Mouse (Mus musculus) urinary bladder, adult 2 months (tissue): Measurements from ENCODE around the gene Plin4. TPM values are rescaled to one million over a fixed set of nuclear protein-coding genes. Genes with fewer than 3 reads are reported as not detected.
A peak's percentile ranks its signal among the peaks of the same experiment; 100 is the strongest.

Experiments
- DNase-seq: peaks from one replicate; pipeline ENCODE4 v3.0.0; 2022; ENCODE audit warnings: low spot score
- polyA plus RNA-seq: library from polyadenylated mRNA; depleted of rRNA; stranded (reverse); fragments of >200 nt; gene quantifications from 2 replicates; pipeline ENCODE4 v1.2.3, GENCODE M21; 2012; rRNA removed

The Plin4 gene
- 96.9 and 98.3 TPM in 2 replicates for polyA plus RNA-seq

DNA sequence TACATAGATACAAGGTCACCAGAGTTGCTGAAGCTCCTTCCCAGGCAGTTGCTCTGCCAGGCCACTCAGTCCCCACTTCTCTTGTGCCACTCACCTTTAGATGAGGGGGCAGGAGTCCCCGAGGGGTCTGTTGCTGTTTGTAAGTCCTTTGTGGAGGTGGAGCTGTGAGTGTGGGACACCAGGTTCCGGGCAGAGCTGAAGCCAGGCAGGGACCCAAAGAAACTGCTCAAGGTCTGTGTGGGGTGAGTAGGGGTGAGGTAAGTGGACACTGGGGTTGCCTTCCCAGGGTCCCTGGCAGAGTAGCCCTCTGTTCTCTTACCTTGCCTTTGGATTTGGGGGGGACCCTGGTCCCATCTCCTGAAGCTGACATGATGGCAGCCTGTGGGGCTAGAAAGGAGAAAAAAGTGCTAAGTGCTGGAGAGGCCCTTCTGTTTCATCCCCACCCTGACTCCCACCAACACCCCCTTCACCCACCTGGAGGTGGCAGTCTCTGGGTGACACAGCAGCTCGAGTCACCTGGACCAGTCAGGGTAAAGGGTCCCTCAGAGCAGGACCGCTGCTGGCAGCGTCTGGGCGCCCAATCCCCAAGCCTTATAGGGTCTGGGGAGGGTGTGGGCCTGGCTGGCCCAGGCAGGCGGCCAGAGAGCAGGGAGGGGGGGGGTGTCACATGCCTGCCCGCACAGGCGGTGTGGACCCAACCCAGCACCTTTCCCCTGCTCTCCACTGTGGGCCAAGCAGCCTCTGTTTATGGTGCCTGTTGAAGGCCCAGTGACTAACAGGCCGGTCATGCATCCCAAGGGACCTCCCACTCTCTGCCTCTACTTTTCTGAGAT, at the start of gene Plin4:
TSS of gene Plin4 (minus strand) at position 585 of the 833 bp plus-strand sequence.
- peak; percentile 62 for DNase-seq

DNA sequence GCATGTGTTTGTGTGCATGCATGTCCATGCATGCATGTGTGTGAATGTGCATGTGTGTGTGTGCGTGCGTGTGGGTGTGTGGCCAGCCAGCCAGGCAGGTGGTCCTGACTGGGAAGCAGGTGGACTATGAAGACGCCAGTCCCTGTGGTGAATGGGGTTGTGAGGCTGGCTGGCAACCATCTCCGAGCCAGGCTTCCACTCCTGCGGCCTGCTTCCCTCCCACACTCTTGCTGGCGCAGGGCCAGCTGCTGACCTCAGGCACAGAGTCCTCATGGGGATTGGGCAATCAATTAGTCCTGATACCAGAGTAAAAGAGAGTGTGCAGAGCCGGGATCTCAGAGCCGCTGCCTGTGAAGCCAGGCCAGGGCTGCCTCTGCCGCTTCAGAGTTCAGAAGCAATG, 44.0 kb upstream of the Plin4 start:
- DNase-seq = no peak

DNA sequence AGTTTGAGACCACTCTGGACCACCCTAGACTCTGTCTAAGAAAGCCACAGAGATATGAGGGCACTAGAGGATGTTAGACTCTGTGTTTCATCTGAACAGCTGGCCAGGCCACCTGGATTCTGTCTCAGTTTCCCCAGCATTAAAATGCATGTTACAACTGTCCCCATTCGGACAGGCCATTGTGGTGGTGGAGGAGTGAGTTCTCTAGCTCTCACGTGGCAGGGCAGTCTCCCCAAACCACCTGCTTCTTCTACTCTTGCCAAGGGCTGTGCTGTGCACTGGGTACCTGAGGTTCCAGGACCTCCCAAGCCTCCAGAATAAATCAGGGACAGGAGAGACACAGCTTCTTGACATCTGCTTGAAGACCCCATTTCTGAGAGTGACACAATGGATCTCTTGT, 40.3 kb upstream of the Plin4 start:
- DNase-seq = no peak

DNA sequence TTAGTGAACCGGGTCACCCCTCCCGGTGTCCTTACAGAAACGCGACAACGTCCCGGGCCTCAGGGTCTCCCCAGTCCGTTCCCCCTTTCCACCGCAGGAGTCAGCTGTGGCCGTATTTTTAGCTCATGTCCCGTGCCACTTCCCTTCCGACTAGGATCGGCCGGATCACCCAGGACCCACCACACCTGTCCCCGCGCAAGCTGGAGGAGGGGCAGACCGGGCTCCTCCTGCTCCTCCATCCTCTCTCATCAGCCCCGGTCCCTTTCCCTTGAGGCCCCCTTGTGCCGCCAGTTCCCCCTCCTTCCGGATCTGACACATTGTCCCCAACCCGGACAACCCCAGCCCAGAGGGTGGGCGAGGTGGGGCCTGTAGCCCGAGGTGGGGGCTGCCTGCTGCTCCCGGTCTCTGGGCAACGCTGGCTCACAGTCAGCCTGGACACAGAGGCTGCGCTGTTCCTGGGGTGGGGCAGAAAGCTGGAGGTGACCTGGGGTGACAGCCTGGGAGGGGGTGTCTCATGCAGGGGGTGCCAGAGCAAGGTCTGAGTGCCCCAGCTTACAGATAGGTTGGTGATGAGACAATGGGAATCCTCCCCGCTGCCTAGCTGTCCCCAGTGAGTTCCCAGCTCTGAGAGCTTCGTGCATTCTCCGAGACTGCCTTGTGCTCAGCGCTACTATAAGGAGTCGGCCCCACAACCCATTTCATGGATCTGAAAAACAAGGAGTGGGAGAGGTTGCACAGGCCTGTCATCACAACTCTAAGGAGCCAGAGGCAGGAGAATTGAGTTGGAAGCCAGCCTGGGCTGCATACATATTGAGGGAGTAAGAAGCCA, 39.4 kb upstream of the Plin4 start:
- no peak for DNase-seq

DNA sequence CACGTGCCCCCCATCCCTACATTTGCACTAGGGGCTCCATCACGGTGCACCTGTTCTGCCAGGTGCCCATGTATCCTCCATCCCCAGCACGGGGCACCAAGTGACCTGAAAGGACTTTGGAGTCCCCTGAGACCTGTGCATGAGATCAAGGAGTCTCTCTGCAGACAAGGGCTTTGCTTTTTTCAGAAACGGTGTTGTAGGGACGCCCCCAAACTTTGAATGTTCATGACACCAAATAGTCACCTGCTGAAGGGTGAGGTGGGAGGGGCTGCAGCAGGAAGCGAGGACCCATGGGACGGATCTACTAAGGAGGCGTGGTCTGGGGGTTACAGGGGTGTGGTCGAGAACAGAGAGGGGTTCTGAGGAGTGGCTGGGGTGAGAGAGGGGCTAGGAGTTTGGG, 38.7 kb upstream of the Plin4 start:
- no peak for DNase-seq

DNA sequence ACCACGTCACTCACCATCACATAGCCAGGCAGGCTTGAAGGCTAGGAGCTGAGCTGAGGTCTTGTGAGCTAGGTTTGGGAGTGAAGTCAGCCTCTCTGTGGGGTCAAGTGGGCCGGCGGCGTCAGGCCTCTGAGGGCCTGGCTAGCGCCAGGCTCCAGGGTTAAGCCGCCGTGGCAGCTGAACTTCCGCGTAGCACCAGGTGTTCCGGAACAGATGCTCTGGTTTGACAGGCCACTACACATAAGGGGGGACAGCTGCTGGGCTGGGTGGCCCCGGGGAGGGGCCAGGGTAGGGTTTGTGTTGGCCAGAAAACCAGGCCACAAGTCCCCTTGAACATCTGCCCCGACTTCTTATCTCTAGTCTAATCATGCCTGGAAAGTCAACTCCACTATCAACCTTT, 37.8 kb upstream of the Plin4 start:
- no peak for DNase-seq

DNA sequence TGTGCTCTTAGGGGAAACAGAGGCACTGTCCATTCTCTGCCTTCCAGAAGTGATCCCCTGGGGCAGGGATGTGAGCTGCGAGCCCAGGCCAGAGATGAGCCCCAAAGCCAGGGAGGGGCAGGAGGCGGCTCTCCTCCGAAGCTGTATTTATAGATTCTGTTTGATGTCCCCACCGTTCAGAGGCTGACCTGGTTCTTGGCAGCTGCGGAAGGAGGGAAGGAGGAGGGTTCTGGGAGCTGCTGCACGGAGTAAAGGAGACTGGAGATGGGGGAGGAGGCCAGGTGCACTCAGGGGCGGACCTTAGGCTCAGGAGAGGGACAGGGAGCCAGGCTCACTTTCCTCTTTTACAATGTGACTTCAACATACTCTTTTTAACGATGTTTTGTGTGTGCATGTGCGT, 36.5 kb upstream of the Plin4 start:
- no peak for DNase-seq

DNA sequence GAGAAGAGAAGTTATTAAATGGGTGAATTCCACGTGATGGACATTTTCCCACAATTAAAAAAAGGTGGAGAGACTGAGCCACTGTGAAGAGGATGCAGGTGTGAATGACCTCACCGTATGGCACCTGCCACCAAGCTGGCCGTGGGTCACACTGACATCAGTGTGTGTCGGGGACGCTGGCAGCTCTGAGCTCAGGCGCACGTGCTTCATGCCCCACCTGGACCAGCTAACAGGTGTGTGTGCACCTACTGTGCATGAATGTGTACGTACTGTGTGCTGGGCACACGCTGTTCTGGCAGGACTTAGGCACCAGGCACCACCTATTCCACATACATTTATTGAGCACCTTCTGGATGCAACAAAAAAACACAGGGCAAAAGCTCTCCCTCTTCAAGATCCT, 34.9 kb upstream of the Plin4 start:
- DNase-seq = no peak

DNA sequence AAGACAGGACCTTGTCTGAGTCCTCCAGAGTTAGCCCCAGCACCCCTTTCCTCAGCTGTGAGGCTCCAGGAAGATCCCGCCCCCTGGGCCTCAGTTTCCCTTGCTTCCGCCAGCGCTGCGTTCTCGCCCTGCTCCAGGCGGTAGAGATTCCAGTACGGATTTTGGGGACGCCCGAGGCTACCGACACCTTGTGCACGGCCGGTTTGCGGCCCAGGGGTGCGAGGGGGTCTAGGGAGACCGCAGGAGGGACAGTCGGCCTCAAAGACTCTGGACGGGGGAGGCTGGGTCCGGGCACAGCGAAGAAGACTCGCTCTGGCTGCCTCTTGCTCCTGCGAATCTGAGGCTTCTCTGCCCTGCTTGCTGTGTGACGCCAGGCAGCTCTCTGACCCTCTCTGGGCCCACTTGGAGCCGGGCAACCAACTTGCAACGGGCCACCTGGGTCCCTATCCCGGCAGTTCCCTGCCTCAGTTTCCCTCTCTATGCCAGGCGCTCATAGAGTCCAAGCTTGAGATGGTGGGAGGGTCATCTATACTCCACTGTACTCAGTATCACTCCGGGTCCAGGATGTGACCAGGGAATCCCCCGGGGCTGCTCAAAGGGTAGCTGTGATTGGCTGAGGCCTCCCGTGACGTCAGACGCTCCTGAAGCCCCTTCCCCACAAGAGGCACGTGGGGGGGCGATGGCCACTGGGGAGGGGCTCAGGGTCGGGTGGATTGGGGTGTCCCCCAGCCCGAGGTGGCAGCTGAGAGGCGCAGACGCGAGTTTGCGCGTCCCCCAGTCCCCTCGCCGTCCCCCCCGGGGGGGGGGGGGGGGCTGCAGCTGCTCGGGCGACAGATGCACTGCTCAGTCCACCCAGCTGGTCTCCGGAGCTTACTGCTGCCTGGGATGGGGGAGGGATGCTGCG, 32.4 kb upstream of the Plin4 start:
- no peak for DNase-seq

DNA sequence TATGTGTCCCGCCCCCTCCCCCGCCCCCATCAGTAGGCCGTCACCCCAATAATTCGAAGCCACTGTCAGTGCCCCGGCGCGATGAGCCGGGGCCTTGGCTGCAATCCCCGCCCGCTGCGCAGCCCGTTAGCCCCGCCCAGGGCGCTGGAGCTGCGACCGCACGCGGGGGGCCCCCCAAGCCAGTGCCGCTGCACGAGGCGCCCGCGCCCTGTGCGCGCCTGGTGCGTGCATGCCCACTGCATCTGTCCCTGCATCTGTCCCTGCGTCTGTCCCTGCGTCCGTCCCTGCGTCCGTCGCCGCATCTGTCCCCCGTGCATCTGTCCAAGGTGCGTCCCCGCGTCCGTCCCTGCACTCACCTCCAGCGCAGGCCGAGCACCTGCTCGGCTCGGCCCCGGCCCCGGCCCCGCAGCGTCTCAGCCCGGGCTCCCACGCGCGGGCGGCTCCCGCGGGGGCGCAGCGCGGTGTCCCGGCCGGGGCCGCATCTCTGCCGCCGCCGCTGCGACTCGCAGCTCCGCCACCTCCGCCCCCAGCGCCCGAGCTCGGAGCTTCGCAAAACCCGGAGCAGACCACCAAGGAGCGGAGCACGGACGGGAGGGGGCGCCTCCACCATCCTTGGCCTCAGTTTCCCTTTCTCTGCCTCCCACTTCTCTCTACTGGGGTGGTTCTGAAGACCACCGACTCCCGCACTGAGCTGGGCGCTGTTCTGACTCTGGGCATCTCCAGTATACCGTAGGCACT, 30.4 kb upstream of the Plin4 start, which contains the start of gene Sema6b:
TSS of gene Sema6b (minus strand) at position 486 of the 738 bp plus-strand sequence.
- no peak for DNase-seq

DNA sequence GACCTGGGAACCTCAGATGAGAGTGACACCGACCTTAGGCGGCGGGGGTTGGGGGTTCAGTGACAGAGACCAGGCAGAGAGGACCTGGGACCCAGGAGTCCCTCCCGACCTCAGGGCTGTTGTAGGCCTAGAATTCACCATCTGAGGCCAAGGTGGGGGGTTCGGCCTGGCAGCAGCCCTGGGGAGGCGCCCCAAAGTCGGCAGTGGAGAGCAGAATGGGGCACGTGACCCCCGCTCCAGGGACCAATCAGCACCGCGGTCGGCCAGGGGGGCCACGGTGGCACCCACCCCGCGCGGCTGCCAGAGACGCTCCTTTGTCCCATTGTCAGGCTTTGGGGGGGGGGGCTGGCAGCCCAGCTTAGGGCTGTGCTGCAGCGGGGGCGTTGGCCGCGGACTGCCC, 29.8 kb upstream of the Plin4 start:
- DNase-seq = no peak

DNA sequence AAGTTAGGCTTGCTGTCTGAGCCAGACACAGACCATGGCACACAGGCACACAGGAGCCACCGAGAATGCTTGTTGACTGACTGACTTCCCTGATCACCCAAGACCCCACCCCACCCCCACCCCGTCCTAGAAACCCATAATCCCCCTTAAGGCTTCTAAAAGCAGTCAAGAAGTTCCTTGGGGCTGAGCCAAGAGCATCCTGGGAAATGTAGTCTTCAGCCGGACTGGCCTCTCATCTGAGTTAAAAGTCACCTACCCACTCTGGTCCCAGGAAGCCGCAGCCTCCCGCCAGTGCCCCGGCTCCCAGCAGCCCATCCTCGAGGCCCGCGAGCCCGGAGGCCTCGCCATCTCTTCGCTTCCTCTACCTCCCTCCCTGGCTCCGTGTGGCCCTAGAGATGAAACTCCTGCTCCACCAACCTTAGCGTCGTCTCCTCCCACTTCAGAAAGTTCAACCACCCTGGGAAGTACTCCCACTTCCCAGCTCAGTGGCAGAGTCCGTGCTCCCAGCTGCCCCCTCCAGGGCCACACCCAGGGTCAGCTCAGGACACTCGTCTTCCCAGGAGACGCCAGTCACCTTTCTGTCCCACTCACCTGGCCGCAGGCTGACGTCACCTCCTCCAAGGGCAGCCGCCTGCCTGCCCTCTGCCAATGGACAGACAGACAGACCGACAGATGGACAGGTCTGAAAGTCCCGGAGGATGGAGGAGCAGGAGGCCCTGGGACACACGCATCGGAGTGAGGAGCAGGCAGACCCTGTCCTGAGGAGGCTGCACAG, 28.4 kb upstream of the Plin4 start:
- no peak for DNase-seq

DNA sequence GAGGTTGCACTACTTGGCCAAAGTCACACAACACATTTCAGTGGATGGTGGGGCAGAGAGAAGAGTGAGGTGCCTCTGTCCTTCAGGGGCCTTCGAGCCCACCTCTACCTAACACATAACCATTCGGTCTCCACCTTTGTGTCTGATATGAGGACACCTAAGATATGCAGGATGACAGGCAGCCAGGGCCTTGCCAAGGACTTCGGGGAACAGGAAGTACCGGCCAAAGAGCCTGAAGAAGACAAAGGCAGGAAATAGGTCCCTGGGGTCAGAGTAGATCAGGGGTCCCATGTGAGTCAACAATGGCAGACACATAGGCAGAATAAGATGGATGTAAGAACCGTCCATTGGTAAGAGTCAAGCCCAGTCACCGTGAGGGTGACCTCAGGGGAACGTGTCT, 27.0 kb upstream of the Plin4 start:
- no peak for DNase-seq

DNA sequence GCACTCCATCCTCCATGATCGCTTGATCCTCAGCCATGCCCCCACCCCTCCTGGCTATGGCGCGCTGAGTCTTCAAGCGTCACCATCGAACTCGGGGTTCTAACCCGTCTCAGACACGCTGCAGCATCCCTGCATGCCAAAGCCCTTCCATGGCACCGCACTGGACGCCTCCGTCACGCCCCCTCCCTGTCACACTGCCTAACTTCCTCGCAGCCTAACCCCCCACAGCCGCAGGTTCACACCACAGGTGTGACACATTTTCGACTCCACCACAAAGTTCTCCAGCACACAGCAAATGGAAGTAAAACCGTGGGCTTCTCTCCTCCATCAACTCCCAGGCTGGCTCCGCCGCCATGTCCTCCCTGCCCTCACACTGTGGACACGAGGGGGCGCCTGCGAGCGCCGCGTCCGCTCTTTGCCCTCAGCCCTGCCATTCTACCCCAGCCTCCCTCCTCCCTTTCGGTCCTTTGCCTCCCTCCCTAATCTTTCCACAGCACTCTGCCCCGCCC, 24.9 kb upstream of the Plin4 start:
- no peak for DNase-seq

DNA sequence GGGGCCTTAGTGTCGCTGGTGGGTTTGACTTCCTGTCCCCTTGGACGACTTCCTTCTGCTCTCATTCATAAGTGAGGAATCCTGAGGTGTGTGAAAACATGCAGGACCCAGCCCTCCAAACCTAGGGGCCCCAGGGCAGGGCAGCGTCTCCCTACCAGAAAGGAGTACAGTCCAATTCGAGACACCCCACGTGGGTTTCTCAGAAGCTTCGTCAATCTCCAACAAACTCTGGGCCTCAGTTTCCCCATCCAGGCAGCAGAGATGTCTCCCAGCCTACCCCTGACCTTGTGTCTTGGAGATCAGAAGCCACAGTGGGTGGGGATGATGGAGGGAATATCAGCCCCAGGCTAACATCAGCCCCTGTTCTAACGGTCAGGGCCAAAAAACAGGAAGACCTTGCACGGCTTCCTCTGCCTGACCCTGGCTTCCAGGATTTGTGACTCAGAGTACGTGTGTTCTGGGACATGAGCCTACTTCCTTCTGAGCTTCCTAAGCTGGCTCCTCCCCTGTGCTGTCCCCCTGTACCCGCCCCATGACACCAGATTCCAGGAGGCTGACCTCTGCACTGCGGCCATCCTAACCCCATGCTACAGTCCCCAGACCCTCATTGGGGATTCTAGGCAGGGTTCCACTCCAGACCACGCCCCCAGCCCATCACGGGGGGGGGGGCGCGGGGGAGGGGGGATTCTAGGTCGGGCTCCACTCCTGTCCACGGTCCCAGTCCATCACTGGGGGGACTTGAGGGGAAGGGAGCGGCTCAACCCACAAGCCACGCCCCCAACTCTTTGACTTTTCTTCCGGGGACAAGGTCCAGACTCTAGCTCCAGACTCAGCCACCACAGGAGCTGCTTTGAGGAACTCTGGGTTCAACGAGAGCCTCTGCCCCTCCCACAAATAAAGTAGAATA, 24.1 kb upstream of the Plin4 start:
- no peak for DNase-seq

DNA sequence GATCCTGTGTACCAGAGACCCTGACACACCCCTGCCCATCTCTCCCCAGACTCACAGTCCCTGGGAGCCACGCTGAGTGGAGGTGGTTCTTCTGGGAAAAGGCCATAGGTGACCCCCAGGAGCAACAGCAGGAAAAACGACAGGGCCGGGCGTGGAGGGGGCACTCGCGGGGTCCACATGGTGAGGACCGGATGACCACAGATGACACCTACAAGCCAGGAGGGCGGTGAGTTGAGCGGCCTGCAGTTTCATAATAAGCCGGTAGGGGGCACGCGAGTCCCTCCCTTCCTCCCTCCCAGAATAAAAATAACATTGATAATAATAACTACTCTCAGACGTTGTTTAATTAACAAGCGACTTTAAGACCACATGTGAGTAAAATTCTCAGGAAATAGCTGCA, 23.1 kb upstream of the Plin4 start:
- no peak for DNase-seq

DNA sequence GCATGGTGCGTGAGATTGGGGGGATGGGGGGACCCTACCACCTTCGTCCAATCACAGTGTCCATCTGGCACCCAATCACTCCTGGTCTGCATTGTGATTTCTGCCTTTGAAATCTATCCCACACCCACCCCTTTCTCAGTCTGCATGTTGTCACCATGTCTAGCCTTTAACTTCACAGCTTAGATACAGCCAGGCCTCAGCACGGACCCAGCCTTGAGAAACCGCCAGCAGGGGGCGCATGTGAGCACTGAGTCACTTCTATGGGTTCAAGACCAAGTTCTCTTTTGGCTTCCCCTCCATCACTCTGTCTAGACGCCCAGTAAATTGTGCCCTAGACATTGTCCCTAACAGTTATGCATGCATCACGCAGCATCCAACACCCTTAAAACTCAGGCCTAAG, 22.2 kb upstream of the Plin4 start:
- no peak for DNase-seq

DNA sequence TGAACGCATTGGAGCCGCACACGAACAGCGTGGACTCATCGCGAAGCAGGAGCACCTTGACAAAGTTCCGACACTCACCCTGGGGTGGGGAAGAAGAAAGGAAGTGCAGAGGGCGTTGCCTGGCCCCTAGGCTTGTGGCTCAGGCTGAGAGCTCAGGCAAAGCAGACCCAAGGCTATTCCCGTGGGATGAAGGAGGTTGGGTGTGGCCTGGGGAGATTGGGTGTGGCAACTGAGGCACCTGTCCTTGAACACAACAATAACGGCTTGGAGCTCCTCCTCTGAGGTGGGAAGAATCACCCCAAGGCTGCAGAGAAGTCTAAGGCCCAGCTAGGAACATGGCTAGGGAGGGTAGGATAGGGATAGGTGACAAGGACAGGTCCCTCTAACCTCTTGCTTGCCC, 21.5 kb upstream of the Plin4 start:
- DNase-seq = no peak

DNA sequence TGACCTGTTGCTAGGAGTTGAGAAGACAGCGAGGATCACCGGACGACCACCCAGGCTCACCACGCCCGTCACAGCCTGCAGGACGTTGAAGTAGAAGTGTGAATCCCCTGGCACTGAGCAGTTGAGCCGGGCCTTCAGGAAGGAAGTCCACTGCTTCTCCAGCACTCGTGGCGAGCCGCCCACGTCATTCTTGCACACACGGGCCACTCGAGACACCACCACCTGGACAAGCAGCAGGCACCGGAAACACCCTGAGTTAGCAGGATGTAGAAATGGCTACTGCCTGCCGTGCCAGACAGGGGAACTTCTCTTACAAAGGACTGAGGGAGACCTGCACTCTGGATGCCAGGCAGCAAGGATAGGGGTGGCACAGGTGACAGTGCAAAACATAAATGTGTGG, 18.6 kb upstream of the Plin4 start:
- no peak for DNase-seq
